Mouse (Mus musculus) midbrain, embryonic 10.5 days (tissue): ENCODE measurements around the gene Trpm4. TPM values are rescaled to one million over a fixed set of nuclear protein-coding genes. Genes with fewer than 3 reads are reported as not detected.
"Not testable (repeated sequence)": the region's sequence is repeated elsewhere in the genome, so short reads cannot be mapped to it uniquely, and the experiment has no call there.

Experiments
- DNase-seq: peaks from one replicate; pipeline ENCODE4 v3.0.0-alpha.2; 2017; ENCODE audit warnings: low spot score
- H3K27ac ChIP-seq: fragments of 300-500 bp; sonication (generic); replicated peaks from 2 replicates; pipeline ENCODE4 v1.5.1; 2016; ENCODE audit warnings: mild to moderate bottlenecking
- H3K27me3 ChIP-seq: fragments of 300-500 bp; sonication (generic); 2 replicates; pipeline ENCODE4 v1.6.1; 2016; ENCODE audit warnings: low read depth, mild to moderate bottlenecking; ENCODE audit not compliant: poor library complexity, severe bottlenecking
- H3K36me3 ChIP-seq: fragments of 300-500 bp; sonication (generic); 2 replicates; pipeline ENCODE4 v1.6.1; 2016; ENCODE audit warnings: mild to moderate bottlenecking, moderate library complexity
- H3K4me1 ChIP-seq: fragments of 300-500 bp; sonication (generic); 2 replicates; pipeline ENCODE4 v1.6.1; 2016
- H3K4me3 ChIP-seq: fragments of 300-500 bp; sonication (generic); 2 replicates; pipeline ENCODE4 v1.5.1; 2016; ENCODE audit warnings: mild to moderate bottlenecking, moderate library complexity
- H3K9me3 ChIP-seq: fragments of 300-500 bp; sonication (generic); replicated peaks from 2 replicates; pipeline ENCODE4 v1.6.1; 2016; ENCODE audit warnings: mild to moderate bottlenecking
- WGBS: fragments of 180-500 bp; shearing (Covaris S2); methylation state at CpG from one replicate; pipeline ENCODE4 v1.1.7; 2016; 5-methylcytosine and 5-hydroxymethylcytosine counted together
- polyA plus RNA-seq: library from polyadenylated mRNA; unstranded; fragments of >200 nt; fragmentation: Nextera tagmentation; extraction: Ambion mirVana; gene quantifications from 2 replicates; pipeline ENCODE4 v1.2.1, GENCODE M21; 2016

Trpm4 gene
- polyA plus RNA-seq, 1 experiment from 2014 or later = 7.0 TPM

DNA sequence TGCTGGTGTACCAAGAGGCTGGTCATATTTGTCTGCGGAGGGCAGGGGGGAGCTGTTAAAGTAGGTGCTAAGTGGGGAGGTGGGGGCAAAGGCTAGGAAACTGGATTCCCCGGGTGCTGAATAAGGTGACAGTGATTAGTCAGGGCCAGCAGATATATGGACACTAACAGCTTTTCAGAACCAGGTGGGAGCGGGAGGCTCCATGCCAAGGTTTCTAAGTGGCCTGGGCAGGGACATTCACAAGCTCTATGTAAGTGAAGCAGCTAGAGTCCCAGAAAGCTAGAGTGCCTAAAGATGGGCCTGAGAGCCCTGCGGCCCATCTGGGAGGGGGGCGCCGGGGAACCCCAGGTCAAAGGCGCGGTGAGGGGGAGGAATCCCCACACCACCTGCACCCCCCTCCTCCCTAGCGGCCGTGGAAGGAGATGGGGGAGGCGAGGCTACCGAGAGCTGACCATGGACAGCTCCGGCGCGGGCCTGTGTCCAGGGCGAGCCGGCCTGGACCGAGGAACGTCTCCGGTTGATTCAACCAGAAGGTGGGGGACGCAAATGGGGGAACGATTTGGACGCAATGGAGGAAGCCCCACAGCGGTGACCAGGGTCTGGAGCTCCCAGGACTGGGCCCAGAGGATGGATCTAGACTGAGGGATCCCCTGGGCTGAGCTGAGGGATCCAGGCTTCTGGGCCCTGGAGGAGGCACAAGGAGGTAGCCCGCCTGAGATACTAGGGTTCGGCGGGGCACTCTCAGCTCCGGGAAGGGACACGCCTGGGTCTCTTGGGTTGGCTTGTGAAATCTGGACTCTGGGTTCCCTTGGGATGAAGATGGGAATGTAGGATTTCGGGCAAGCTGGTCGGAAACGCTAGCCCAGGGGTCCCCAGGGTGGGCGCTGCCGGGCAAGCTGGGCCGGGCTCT lies 32.4 kb upstream of the Trpm4 start:
- Histone ChIP-seq H3K4me3 (peak overlapping the region; percentile 88), H3K27me3 (peaks cover 83% of the 10 kb centered on the region), H3K27ac (peak overlapping the region; percentile 89), H3K4me1 (peaks cover 68% of the 10 kb centered on the region), H3K36me3 (no peaks in the 10 kb centered on the region; the same call in 1 of the 2 replicates), H3K9me3 (no peaks in the 10 kb centered on the region)
- peak; percentile 60 for DNase-seq
- WGBS = 4% methylated on average over 35 of the region's 35 CpGs

- peaks cover 84% of the 10 kb centered on the region for H3K27me3 ChIP-seq
- no peak overlapping the region for H3K27ac ChIP-seq
- no peaks in the 10 kb centered on the region for H3K9me3 ChIP-seq
- H3K4me3 ChIP-seq = no peak overlapping the region
- peaks cover 53% of the 10 kb centered on the region for H3K4me1 ChIP-seq
- no peaks in the 10 kb centered on the region; the same call in 1 of the 2 replicates for H3K36me3 ChIP-seq
- no peak for DNase-seq
- 92% methylated on average over 2 of the region's 2 CpGs for WGBS
Measured at GRCm38 (mm10) chr7:45363983-45364382, 30.4 kb upstream of the Trpm4 start.

GRCm38 (mm10) chr7:45362801-45363200 lies 29.2 kb upstream of the Trpm4 start:
- WGBS = 5% methylated on average over 13 of the region's 13 CpGs
- Histone ChIP-seq H3K9me3 (no peaks in the 10 kb centered on the region), H3K27ac (no peak overlapping the region), H3K4me1 (peaks cover 41% of the 10 kb centered on the region), H3K4me3 (peak overlapping the region; percentile 68; the same call in 1 of the 2 replicates), H3K27me3 (peaks cover 72% of the 10 kb centered on the region), H3K36me3 (peaks cover 5% of the 10 kb centered on the region; the same call in 1 of the 2 replicates)
- peak; percentile 50 for DNase-seq

DNA sequence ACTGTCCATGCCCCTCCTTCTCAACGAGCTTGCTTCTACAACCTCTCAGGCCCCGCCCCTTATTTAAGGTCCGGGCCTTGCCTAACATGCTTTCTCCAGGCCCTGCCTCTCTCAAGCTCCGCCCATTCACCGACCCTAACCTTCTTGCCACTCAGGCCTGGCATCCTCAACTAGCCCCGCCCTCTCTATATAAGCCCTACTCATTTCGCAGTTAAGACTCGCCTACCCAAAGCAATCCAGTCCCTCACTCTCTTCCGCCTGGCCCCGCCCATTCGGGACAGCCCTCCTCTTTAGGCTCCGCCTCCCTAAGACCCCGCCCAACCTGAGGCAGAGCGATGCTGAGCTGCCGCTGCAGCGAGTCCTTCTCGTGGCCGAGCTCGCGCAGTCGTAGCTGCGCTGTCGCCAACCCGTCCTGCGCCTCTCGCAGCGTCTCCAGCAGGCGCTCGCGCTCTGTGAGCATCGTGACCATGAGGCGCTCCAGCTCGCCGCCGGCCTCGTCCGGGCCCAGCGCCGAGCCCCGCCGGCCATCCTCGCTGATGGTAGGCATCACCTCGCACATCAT lies 27.7 kb upstream of the Trpm4 start:
- peaks cover 70% of the 10 kb centered on the region for H3K27me3 ChIP-seq
- peak; percentile 90 for DNase-seq
- H3K27ac ChIP-seq = peak overlapping the region; percentile 81
- WGBS = under 1% methylated on average over 43 of the region's 43 CpGs
- no peaks in the 10 kb centered on the region for H3K9me3 ChIP-seq
- H3K36me3 ChIP-seq = peaks cover 17% of the 10 kb centered on the region
- H3K4me1 ChIP-seq = peaks cover 31% of the 10 kb centered on the region
- H3K4me3 ChIP-seq = peak overlapping the region; percentile 68

- Histone ChIP-seq H3K36me3 (peaks cover 23% of the 10 kb centered on the region), H3K4me1 (peaks cover 28% of the 10 kb centered on the region), H3K4me3 (peak overlapping the region; percentile 68), H3K27ac (no peak overlapping the region), H3K9me3 (no peaks in the 10 kb centered on the region), H3K27me3 (peaks cover 66% of the 10 kb centered on the region)
- 56% methylated on average over 18 of the region's 18 CpGs for WGBS
- no peak for DNase-seq
Measured at GRCm38 (mm10) chr7:45360404-45361125, 27.0 kb upstream of the Trpm4 start.

DNA sequence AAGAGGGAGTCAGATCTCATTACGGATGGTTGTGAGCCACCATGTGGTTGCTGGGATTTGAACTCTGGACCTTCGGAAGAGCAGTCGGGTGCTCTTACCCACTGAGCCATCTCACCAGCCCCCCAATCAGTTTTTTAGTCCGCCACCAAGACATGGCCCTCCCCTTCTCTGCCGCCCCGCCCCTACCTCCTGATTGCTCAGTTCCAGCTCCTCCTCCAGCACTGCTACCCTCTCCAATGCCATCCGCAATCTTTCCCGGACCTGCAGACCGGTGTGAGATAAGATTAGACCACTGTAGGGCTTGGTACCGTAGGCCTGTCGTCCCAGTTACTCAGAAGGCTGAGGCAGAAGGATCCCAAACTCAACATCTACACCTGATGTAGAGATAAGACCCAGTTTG lies 25.5 kb upstream of the Trpm4 start:
- H3K36me3 ChIP-seq = peaks cover 36% of the 10 kb centered on the region
- not testable (repeated sequence) for H3K27ac ChIP-seq, DNase-seq, H3K4me3 ChIP-seq, H3K9me3 ChIP-seq
- H3K27me3 ChIP-seq = peaks cover 51% of the 10 kb centered on the region
- WGBS = 53% methylated on average over 11 of the region's 11 CpGs
- H3K4me1 ChIP-seq = peaks cover 26% of the 10 kb centered on the region

DNA sequence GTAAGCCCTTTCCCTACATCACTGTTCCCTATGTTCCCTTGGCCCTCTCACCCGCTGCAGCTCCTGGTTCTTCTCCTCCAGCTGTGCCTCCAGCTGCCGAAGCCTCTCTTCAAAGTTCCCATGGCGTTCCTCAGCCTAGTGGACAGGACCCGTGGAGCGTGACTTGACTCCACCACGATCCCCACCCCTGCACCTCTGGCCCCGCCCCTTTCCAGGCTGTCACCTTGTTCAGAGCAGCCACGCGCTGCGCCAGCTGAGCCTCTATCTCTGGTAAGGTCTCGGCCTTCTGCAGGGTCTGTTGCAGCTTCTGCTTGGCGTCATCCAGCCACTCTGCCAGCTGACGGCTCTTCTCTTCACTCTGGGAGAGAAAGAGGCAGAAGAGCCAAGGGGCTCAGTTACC lies 22.5 kb upstream of the Trpm4 start:
- no peak overlapping the region for H3K27ac ChIP-seq
- DNase-seq = no peak
- H3K36me3 ChIP-seq = peaks cover 46% of the 10 kb centered on the region
- H3K9me3 ChIP-seq = no peaks in the 10 kb centered on the region
- 57% methylated on average over 13 of the region's 13 CpGs for WGBS
- H3K4me1 ChIP-seq = peaks cover 6% of the 10 kb centered on the region; the same call in 1 of the 2 replicates
- H3K4me3 ChIP-seq = 0 out of 2 replicates have a peak overlapping the region, but pooled peaks have one; percentile 7
- peaks cover 21% of the 10 kb centered on the region for H3K27me3 ChIP-seq

DNA sequence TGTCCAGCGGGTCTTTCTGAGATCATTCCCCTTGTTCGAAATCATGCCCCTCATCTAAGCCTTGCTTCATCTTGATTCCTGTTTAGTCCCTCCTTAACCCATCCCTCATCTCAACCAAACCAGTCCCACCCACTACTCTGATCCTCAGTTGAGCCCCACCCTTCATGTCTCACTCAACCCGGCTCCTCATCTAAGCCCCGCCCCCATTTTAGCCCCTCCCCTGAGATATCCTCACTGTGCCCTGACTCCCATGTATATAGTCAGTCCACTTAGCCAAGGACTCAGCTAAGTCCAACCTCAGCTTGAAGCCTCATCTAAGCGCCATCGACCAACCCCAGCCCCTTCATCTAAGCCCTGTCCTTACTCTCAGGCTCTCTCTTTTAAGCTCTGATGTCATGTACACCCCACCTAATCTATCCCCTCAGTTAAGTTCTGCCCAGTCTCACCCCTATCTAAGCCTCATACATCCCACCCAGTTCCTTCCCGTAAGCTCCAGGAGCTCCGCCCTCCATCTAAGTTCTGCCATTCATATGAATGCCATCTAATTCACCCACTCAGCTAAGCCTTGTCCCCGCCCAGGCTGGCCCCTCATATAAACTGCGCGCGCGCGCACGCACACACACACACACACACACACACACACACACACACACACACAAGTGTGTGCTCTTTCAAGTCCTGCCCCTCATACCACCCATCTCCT lies 21.9 kb upstream of the Trpm4 start:
- peaks cover 50% of the 10 kb centered on the region for H3K36me3 ChIP-seq
- H3K4me1 ChIP-seq = peaks cover 4% of the 10 kb centered on the region; the same call in 1 of the 2 replicates
- DNase-seq = no peak
- no peak overlapping the region for H3K4me3 ChIP-seq
- no peaks in the 10 kb centered on the region for H3K9me3 ChIP-seq
- peaks cover 15% of the 10 kb centered on the region for H3K27me3 ChIP-seq
- WGBS = 72% methylated on average over 15 of the region's 15 CpGs
- H3K27ac ChIP-seq = no peak overlapping the region

GRCm38 (mm10) chr7:45353041-45353440 lies 19.5 kb upstream of the Trpm4 start:
- no peak overlapping the region for H3K27ac ChIP-seq
- peaks cover 4% of the 10 kb centered on the region; the same call in 1 of the 2 replicates for H3K4me1 ChIP-seq
- H3K9me3 ChIP-seq = no peaks in the 10 kb centered on the region
- 27% methylated on average over 5 of the region's 5 CpGs for WGBS
- no peak for DNase-seq
- H3K4me3 ChIP-seq = no peak overlapping the region
- H3K27me3 ChIP-seq = 0 out of 2 replicates have a peak, but pooled peaks cover 8% of the 10 kb centered on the region
- H3K36me3 ChIP-seq = peaks cover 70% of the 10 kb centered on the region

DNA sequence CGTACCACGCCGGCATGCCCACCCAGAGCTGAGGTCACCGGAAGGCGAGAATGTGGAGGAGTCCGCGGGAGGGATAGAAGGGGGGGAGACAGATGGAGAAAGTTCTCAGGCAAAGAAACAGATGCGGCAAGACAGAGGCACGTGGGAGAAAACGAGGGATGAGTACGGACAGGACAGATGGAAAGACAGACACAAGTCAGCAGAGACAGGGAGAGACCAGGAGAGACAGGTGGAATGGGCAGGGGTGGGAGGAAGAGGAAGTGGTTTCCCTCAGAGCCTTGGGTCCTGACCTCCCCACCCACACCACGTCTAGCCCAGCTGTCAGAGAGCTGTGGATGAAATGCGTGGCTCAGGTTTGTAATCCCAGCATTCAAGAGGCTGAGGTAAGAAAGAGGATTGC lies 13.3 kb upstream of the Trpm4 start:
- no peak overlapping the region for H3K27ac ChIP-seq
- H3K4me1 ChIP-seq = peaks cover 4% of the 10 kb centered on the region; the same call in 1 of the 2 replicates
- no peaks in the 10 kb centered on the region for H3K9me3 ChIP-seq
- H3K36me3 ChIP-seq = peaks cover 46% of the 10 kb centered on the region
- H3K27me3 ChIP-seq = peaks cover 21% of the 10 kb centered on the region
- DNase-seq = no peak
- 79% methylated on average over 13 of the region's 13 CpGs for WGBS
- no peak overlapping the region for H3K4me3 ChIP-seq

- peaks cover 24% of the 10 kb centered on the region for H3K36me3 ChIP-seq
- H3K4me3 ChIP-seq = no peak overlapping the region
- H3K4me1 ChIP-seq = peaks cover 36% of the 10 kb centered on the region
- WGBS = 37% methylated on average over 13 of the region's 13 CpGs
- no peaks in the 10 kb centered on the region for H3K9me3 ChIP-seq
- peaks cover 45% of the 10 kb centered on the region for H3K27me3 ChIP-seq
- no peak overlapping the region for H3K27ac ChIP-seq
- DNase-seq = no peak
Measured at GRCm38 (mm10) chr7:45343543-45343942, 10.0 kb upstream of the Trpm4 start.

DNA sequence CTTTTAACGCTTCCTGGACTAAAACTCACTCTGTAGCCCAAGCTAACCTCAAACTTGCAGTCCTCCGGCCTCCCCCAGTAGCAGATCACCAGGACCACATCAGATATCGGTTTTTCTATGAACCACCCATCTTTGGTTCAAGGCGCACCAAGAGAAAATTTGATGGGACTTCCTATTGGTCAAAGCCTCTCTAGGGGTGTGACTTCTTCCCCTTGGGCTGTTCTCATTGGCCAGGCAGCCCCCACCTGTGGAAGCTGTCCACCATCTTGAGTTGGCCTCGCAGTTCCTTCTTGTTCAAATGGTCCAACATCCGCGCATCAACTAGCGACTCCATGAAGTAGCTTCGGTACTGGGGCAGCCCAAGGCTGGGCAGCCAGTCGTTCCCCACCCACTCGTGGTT lies 8.5 kb upstream of the Trpm4 start:
- H3K27ac ChIP-seq = no peak overlapping the region
- 90% methylated on average over 11 of the region's 11 CpGs for WGBS

More for the DNA sequence above, 8.5 kb upstream of the Trpm4 start:
- H3K4me1 ChIP-seq = peaks cover 49% of the 10 kb centered on the region
- peaks cover 54% of the 10 kb centered on the region for H3K27me3 ChIP-seq
- H3K36me3 ChIP-seq = peaks cover 11% of the 10 kb centered on the region
- no peak for DNase-seq
- no peaks in the 10 kb centered on the region for H3K9me3 ChIP-seq
- no peak overlapping the region for H3K4me3 ChIP-seq
